In genomic region chr9:90699064-90699463, GRCm38 (mm10) we compare ENCODE assay signal across 9 mouse cellular contexts.
DNase-seq lines count a peak whose midpoint lies in the region; ATAC-seq and TF ChIP-seq lines count a peak whose summit lies in the region.
"Had no signal": no experiment of that assay in that cellular context is flagged by ENCODE, and none has a peak within 500 bp of the region (broad histone marks: within the 10 kb centered on the region; RNA-seq: fewer than 3 reads in every experiment).

No protein-coding gene starts in this region.

- no peak overlapping the region for H3K4me3 ChIP-seq in hindbrain, postnatal 0 days (ENCODE audit: low read length)
- H3K4me3 ChIP-seq in hindbrain, embryonic 12.5 days = no peak overlapping the region
- H3K4me3 ChIP-seq: lung, embryonic 15.5 days had no signal

- peak; percentile 88 for DNase-seq in hindbrain, postnatal 0 days (ENCODE audit: low spot score)
- peak; percentile 67 for DNase-seq in 416B (ENCODE audit: low read depth)
- DNase-seq in Patski (ENCODE audit: low read depth, low spot score) = no peak
- peak; percentile 9 for DNase-seq in fibroblast of lung, adult 2 months (ENCODE audit: low read depth)
- no peak for DNase-seq in urinary bladder, postnatal 14 days (ENCODE audit: low spot score)
- DNase-seq in B cell, adult 2 months = no peak
- DNase-seq in spleen, postnatal 14 days (ENCODE audit: low spot score in 2 of 2) = no peak

- POLR2A ChIA-PET in Patski (lab: Charles Lee) = no interaction called here

- H3K36me3 ChIP-seq in hindbrain, postnatal 0 days (ENCODE audit: insufficient read depth, low read length) = no peaks in the 10 kb centered on the region
- H3K36me3 ChIP-seq in hindbrain, embryonic 12.5 days = no peaks in the 10 kb centered on the region
- H3K36me3 ChIP-seq: lung, embryonic 15.5 days had no signal

- peak; percentile 84 for TF ChIP-seq CTCF in hindbrain, postnatal 0 days (IDR thresholded peaks at IDR 0.05; ENCODE audit: low read depth)
- peak; percentile 55 for TF ChIP-seq CTCF in Patski (IDR thresholded peaks at IDR 0.05)

- ATAC-seq in hindbrain, postnatal 0 days = no peak
- ATAC-seq in hindbrain, embryonic 12.5 days (ENCODE audit: low FRiP score) = no peak
- ATAC-seq in Patski = no peak

- H3K27me3 ChIP-seq in hindbrain, postnatal 0 days (ENCODE audit: insufficient read depth, low read length) = no peaks in the 10 kb centered on the region
- peaks cover 30% of the 10 kb centered on the region for H3K27me3 ChIP-seq in hindbrain, embryonic 12.5 days
- H3K27me3 ChIP-seq in Patski = peaks cover 31% of the 10 kb centered on the region
- H3K27me3 ChIP-seq: lung, embryonic 15.5 days had no signal

- no peak overlapping the region for H3K27ac ChIP-seq in hindbrain, postnatal 0 days
- H3K27ac ChIP-seq in hindbrain, embryonic 12.5 days = no peak overlapping the region
- H3K27ac ChIP-seq: lung, embryonic 15.5 days had no signal

- H3K9me3 ChIP-seq in hindbrain, postnatal 0 days (ENCODE audit: low read length) = no peaks in the 10 kb centered on the region
- H3K9me3 ChIP-seq in hindbrain, embryonic 12.5 days (replicated peaks) = no peaks in the 10 kb centered on the region
- H3K9me3 ChIP-seq: lung, embryonic 15.5 days had no signal

- no peak overlapping the region for H3K9ac ChIP-seq in hindbrain, postnatal 0 days (replicated peaks; ENCODE audit: low read length)
- H3K9ac ChIP-seq in hindbrain, embryonic 12.5 days = no peak overlapping the region
- H3K9ac ChIP-seq: lung, embryonic 15.5 days had no signal

- H3K4me2 ChIP-seq in hindbrain, postnatal 0 days (ENCODE audit: low read depth, low read length) = peak overlapping the region; percentile 35; the same call in 1 of the 2 replicates
- H3K4me2 ChIP-seq in hindbrain, embryonic 12.5 days (replicated peaks) = no peak overlapping the region
- H3K4me2 ChIP-seq: lung, embryonic 15.5 days had no signal

- H3K4me1 ChIP-seq in hindbrain, postnatal 0 days (ENCODE audit: insufficient read depth, low read length) = no peaks in the 10 kb centered on the region; the same call in 1 of the 2 replicates
- H3K4me1 ChIP-seq in hindbrain, embryonic 12.5 days = peaks cover 11% of the 10 kb centered on the region
- H3K4me1 ChIP-seq: lung, embryonic 15.5 days had no signal

- CTCF ChIA-PET in Patski (lab: Charles Lee) = interaction anchor here (1.1 to 1.6 kb wide), 3 partner anchors 8 to 12 kb away, joined by 3 to 4 read pairs (median 3); no protein-coding TSS in a partner anchor

- in situ Hi-C loops in Patski (cut with MboI; ENCODE audit: low pct_unique_long_range_greater_than_20kb) = no loop called here

- 26% methylated on average over 4 of the region's 4 CpGs for WGBS in hindbrain, postnatal 0 days
- 30% methylated on average over 4 of the region's 4 CpGs for WGBS in hindbrain, embryonic 12.5 days

Comparison
In these comparisons a context has a peak if more than half of its experiments do, and no peak if none do; other contexts are left out.
1. DNase-seq: peak in hindbrain, postnatal 0 days (single experiment), 416B (single experiment) and fibroblast of lung, adult 2 months (single experiment); none in Patski (single experiment), urinary bladder, postnatal 14 days (single experiment), B cell, adult 2 months (0 of 2) and spleen, postnatal 14 days (0 of 2).